Mouse (Mus musculus) MEL (cell line): ENCODE results near the gene Dtnb. TPM values are rescaled to one million over a fixed set of nuclear protein-coding genes. Genes with fewer than 3 reads are reported as not detected.

Source experiments
- DNase-seq: peaks from one replicate; pipeline ENCODE4 v3.0.0; 2011; ENCODE audit warnings: low read depth, low spot score
- H3K27ac ChIP-seq: 2 replicates; pipeline ENCODE4 v1.5.1; 2012; ENCODE audit warnings: low read depth, mild to moderate bottlenecking, control low read depth, low read length, moderate library complexity; ENCODE audit not compliant: control insufficient read depth
- H3K27me3 ChIP-seq, 2 experiments: fragments of 150-350 bp in 1 of 2; sonication (generic) in 1 of 2; 2 replicates each; pipeline ENCODE4 v1.6.1; 2012; ENCODE audit warnings: low read length in 2 of 2, mild to moderate bottlenecking in 2 of 2, improper control_type of control experiment in 1 of 2, moderate library complexity in 1 of 2; ENCODE audit not compliant: insufficient read depth in 2 of 2, control insufficient read depth in 1 of 2
- H3K36me3 ChIP-seq, 2 experiments: 2 replicates each; pipeline ENCODE4 v1.6.1; 2012 to 2014; ENCODE audit warnings: low read length in 2 of 2, improper control_type of control experiment in 1 of 2, inconsistent platforms in 1 of 2, mild to moderate bottlenecking in 1 of 2; ENCODE audit not compliant: insufficient read depth in 2 of 2, control insufficient read depth in 1 of 2
- H3K4me1 ChIP-seq, 2 experiments: fragments of 150-350 bp in 1 of 2; sonication (generic) in 1 of 2; 2 replicates each; pipeline ENCODE4 v1.6.1; 2012; ENCODE audit warnings: low read length in 2 of 2, improper control_type of control experiment in 1 of 2, mild to moderate bottlenecking in 1 of 2; ENCODE audit not compliant: insufficient read depth in 2 of 2, control insufficient read depth in 1 of 2
- H3K4me3 ChIP-seq, 2 experiments: fragments of 150-350 bp in 1 of 2; sonication (generic) in 1 of 2; 2 replicates each; pipeline ENCODE4 v1.5.1; 2012; ENCODE audit warnings: low read depth in 2 of 2, low read length in 2 of 2, mild to moderate bottlenecking in 2 of 2, moderate library complexity in 2 of 2, control low read depth in 1 of 2, improper control_type of control experiment in 1 of 2; ENCODE audit not compliant: control insufficient read depth in 1 of 2, insufficient read depth in 1 of 2
- H3K79me2 ChIP-seq: 2 replicates; pipeline ENCODE4 v1.6.1; 2012; ENCODE audit warnings: mild to moderate bottlenecking, low read length, moderate library complexity; ENCODE audit not compliant: control insufficient read depth, poor library complexity, insufficient read depth
- H3K9ac ChIP-seq: 2 replicates; pipeline ENCODE4 v1.6.1; 2012; ENCODE audit warnings: low read depth, mild to moderate bottlenecking, control low read depth, low read length, moderate library complexity; ENCODE audit not compliant: control insufficient read depth, poor library complexity, severe bottlenecking
- H3K9me3 ChIP-seq: fragments of 150-350 bp; sonication (generic); replicated peaks from 2 replicates; pipeline ENCODE4 v1.6.1; 2012; ENCODE audit warnings: mild to moderate bottlenecking, low read length, improper control_type of control experiment, moderate library complexity; ENCODE audit not compliant: insufficient read depth
- BHLHE40 ChIP-seq: IDR thresholded peaks from 2 replicates; pipeline ENCODE4 v1.6.1; 2012; ENCODE audit warnings: low read depth, mild to moderate bottlenecking, inconsistent platforms, low read length, improper control_type of control experiment, borderline replicate concordance
- CHD2 ChIP-seq: IDR thresholded peaks from 2 replicates; pipeline ENCODE4 v1.6.1; 2011; ENCODE audit warnings: low read length, improper control_type of control experiment
- E2F4 ChIP-seq: IDR thresholded peaks from 2 replicates; pipeline ENCODE4 v1.6.1; 2011; ENCODE audit warnings: low read depth, low read length, improper control_type of control experiment, borderline replicate concordance
- ELF1 ChIP-seq: IDR thresholded peaks from 2 replicates; pipeline ENCODE4 v1.6.1; 2014; ENCODE audit warnings: low read depth, mild to moderate bottlenecking, inconsistent platforms, low read length, improper control_type of control experiment, moderate library complexity
- ETS1 ChIP-seq: IDR thresholded peaks from 2 replicates; pipeline ENCODE4 v1.6.1; 2012; ENCODE audit warnings: low read depth, mild to moderate bottlenecking, inconsistent platforms, low read length, improper control_type of control experiment, moderate library complexity
- JUND ChIP-seq: IDR thresholded peaks from 2 replicates; pipeline ENCODE4 v1.6.1; 2011; ENCODE audit warnings: low read depth, mild to moderate bottlenecking, improper control_type of control experiment, low read length
- MYC ChIP-seq: IDR thresholded peaks from 2 replicates; pipeline ENCODE4 v1.6.1; 2011; ENCODE audit warnings: low read depth, mild to moderate bottlenecking, low read length, improper control_type of control experiment, moderate library complexity
- POLR2A ChIP-seq, 2 experiments: IDR thresholded peaks; 2 replicates each; pipeline ENCODE4 v1.6.1; 2011 to 2012; ENCODE audit warnings: low read length in 2 of 2, mild to moderate bottlenecking in 2 of 2, control low read depth in 1 of 2, improper control_type of control experiment in 1 of 2, low read depth in 1 of 2, moderate library complexity in 1 of 2; ENCODE audit not compliant: control insufficient read depth in 1 of 2, insufficient read depth in 1 of 2, poor library complexity in 1 of 2
- POLR2AphosphoS2 ChIP-seq: IDR thresholded peaks from 2 replicates; pipeline ENCODE4 v1.6.1; 2011; ENCODE audit warnings: low read length, improper control_type of control experiment
- RAD21 ChIP-seq: IDR thresholded peaks from 2 replicates; pipeline ENCODE4 v1.6.1; 2011; ENCODE audit warnings: mild to moderate bottlenecking, low read depth, low read length, improper control_type of control experiment
- SIN3A ChIP-seq: IDR thresholded peaks from 2 replicates; pipeline ENCODE4 v1.6.1; 2012; ENCODE audit warnings: low read length, improper control_type of control experiment, inconsistent platforms
- UBTF ChIP-seq: IDR thresholded peaks from 2 replicates; pipeline ENCODE4 v1.6.1; 2012; ENCODE audit warnings: low read depth, mild to moderate bottlenecking, inconsistent platforms, low read length, improper control_type of control experiment, moderate library complexity, borderline replicate concordance; ENCODE audit not compliant: insufficient read depth
- USF1 ChIP-seq: IDR thresholded peaks from 2 replicates; pipeline ENCODE4 v1.6.1; 2014; ENCODE audit warnings: low read depth, mild to moderate bottlenecking, inconsistent platforms, low read length, improper control_type of control experiment, moderate library complexity
- ZNF384 ChIP-seq: IDR thresholded peaks from 2 replicates; pipeline ENCODE4 v1.6.1; 2012; ENCODE audit warnings: low read depth, mild to moderate bottlenecking, inconsistent platforms, low read length, improper control_type of control experiment
- polyA plus RNA-seq, 2 experiments: library from polyadenylated mRNA; stranded (reverse) in 1 of 2; unstranded in 1 of 2; fragments of >175 nt in 1 of 2; fragments of >200 nt in 1 of 2; gene quantifications; 2 replicates each; pipeline versions ENCODE4 v1.2.1 to v1.2.4; 2012; ENCODE audit warnings: low replicate concordance in 2 of 2, low read depth in 1 of 2; ENCODE audit not compliant: insufficient read length in 2 of 2, insufficient read depth in 1 of 2, missing spikeins in 1 of 2
- total RNA-seq: library from RNA; depleted of rRNA; stranded (reverse); fragments of 300-350 nt; gene quantifications from 2 replicates; pipeline ENCODE4 v1.2.3, GENCODE M21; 2012

Gene Dtnb
- total and polyA plus RNA-seq, 3 experiments, result 18.6 to 24.9 TPM; not detected in 1

- no peak for DNase-seq
- no peaks in the 10 kb centered on the region for H3K79me2 ChIP-seq
- H3K4me1 ChIP-seq, result 0 out of 4 replicates have a peak, but pooled peaks cover 0 to 2% of the 10 kb centered on the region in 2 experiments
- no peak for TF ChIP-seq ETS1
- TF ChIP-seq CHD2, result no peak
- no peak for TF ChIP-seq POLR2AphosphoS2
- no peak for TF ChIP-seq E2F4
- TF ChIP-seq MYC, result no peak
- no peak for TF ChIP-seq JUND
- no peak for TF ChIP-seq RAD21
- no peak for TF ChIP-seq SIN3A
- no peaks in the 10 kb centered on the region for H3K9me3 ChIP-seq
- no peak overlapping the region for H3K4me3 ChIP-seq
- no peak overlapping the region for H3K27ac ChIP-seq
- no peaks in the 10 kb centered on the region for H3K36me3 ChIP-seq
- no peak overlapping the region for H3K9ac ChIP-seq
- H3K27me3 ChIP-seq, result no peaks in the 10 kb centered on the region
Observed at GRCm38 (mm10) chr12:3819899-3820298, 247.7 kb downstream of the Dtnb start.

- no peak overlapping the region for H3K4me3 ChIP-seq
- no peak overlapping the region for H3K9ac ChIP-seq
- 0 out of 4 replicates have a peak, but pooled peaks cover 0 to 2% of the 10 kb centered on the region in 2 experiments for H3K4me1 ChIP-seq
- no peaks in the 10 kb centered on the region for H3K79me2 ChIP-seq
- no peaks in the 10 kb centered on the region for H3K36me3 ChIP-seq
- H3K27me3 ChIP-seq, result no peaks in the 10 kb centered on the region
- H3K9me3 ChIP-seq, result no peaks in the 10 kb centered on the region
- DNase-seq, result no peak
- TF ChIP-seq BHLHE40 (no peak), ELF1 (no peak), POLR2A (IDR thresholded peaks at IDR 0.05; ENCODE audit: control insufficient read depth in 1 of 2, insufficient read depth in 1 of 2, low read depth in 1 of 2, low read length in 2 of 2, poor library complexity in 1 of 2) (no peak)
- H3K27ac ChIP-seq, result no peak overlapping the region
Observed at GRCm38 (mm10) chr12:3823408-3823807, 251.2 kb downstream of the Dtnb start.

DNA sequence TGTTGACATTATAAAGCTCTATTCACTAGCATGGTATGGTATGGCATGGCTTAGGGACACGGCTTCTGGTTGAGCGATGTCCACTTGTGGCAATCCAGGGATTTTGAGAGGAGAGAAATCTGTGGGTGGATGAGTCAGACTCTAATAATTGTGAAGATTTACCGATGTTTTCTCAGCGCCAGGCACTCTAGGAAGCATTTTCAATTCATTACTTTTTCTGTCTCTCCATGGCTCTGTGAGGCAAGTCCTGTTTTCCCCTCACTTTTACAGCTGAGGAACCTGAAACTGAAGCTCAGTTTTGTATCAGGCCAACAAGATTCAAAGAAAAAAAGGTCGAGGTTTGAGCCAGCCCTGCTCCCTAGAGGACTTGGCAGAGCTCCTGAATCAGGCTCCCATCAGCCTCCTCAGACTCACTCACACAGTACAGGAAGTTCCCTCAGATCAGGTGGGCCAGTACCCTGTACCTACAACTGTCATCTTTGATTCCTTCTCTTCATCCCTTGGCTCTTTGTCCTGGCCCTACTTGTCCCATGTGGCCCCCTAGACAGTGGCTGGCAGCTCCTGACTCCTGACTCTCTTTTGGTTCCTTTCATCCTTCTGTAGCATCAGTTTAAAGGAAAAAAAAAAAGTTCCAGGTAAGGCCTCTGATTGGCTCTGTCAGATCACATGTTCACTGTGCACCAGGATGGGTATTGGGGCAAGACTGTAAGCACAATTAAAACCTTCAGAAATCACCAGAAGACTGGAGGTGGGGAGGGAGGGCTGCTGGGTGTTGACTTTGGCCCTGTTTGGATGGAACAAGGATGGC is 252.9 kb downstream of the Dtnb start:
- no peaks in the 10 kb centered on the region for H3K27me3 ChIP-seq
- no peaks in the 10 kb centered on the region for H3K36me3 ChIP-seq
- H3K9me3 ChIP-seq, result no peaks in the 10 kb centered on the region
- no peak overlapping the region for H3K9ac ChIP-seq
- no peak overlapping the region for H3K4me3 ChIP-seq
- no peak for DNase-seq
- H3K4me1 ChIP-seq, result 0 out of 4 replicates have a peak, but pooled peaks cover 0 to 2% of the 10 kb centered on the region in 2 experiments
- no peaks in the 10 kb centered on the region for H3K79me2 ChIP-seq
- H3K27ac ChIP-seq, result no peak overlapping the region
- 0 out of 2 replicates have a peak, but pooled peaks have one; percentile 18 for TF ChIP-seq ZNF384
- no peak for TF ChIP-seq UBTF
- TF ChIP-seq USF1, result peak; percentile 56; the same call in 1 of the 2 replicates
